Mouse (Mus musculus): Measurements from ENCODE around the gene Ephx4.

Gene Ephx4

DNA sequence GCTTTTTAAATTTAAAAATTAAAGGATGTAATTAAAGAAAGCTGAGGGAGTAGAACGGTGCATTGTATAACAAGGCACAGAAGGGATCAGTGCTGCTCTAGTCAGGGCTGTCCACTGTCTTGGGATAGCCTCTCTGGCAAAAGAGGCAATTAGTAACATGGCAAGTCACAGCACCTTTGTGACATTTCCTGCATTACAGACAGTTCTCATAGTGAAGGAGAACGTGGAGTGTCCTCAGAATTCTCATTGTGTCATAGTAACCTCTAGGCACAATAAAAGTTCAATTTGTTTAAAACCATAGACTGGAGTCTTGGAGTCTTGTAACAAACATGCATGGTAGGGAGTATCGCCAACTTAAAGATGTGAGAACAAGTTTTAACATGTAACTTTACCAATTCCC, 28.7 kb downstream of the Ephx4 start, which contains the start of gene Lpcat2b:
Gene Lpcat2b (plus strand): TSS at position 301 of the 400 bp plus-strand sequence.
- no peak for DNase-seq (ENCODE audit: extremely low read depth, low read depth, low spot score)

DNA sequence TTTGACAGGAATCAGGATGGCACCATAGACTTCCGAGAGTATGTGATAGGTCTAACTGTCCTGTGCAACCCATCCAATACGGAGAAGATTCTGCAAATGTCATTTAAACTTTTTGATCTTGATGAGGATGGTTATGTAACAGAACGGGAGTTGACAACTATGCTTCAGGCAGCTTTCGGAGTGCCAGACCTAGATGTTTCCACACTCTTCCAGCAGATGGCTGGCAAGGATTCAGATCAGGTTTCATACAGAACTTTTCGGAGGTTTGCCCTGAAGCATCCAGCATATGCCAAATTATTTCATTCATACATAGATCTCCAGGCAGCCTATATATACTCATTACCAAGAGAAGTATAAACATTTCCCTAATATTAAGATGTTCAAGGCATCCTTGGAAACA, 31.5 kb downstream of the Ephx4 start:
- no peak for DNase-seq (ENCODE audit: extremely low read depth, low read depth, low spot score)

DNA sequence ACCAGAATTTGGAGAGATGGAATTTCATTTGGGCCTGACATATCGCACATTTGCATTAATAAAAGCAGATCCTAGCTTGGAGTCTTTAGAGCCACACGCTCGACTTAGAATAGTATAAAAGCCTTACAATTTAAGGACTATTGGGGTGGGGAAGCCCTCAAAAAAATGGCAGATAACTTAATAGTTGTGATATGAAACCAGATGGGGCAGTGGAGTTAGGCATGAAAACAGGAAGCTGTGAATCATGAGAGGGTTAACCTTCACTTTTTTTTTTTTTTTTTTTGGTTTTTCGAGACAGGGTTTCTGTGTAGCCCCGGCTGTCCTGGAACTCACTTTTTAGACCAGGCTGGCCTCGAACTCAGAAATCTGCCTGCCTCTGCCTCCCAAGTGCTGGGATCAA, 33.6 kb downstream of the Ephx4 start:
- DNase-seq (ENCODE audit: extremely low read depth, low read depth, low spot score) = no peak

GRCm38 (mm10) chr5:107436587-107437209, 34.2 kb downstream of the Ephx4 start:
- DNase-seq (ENCODE audit: extremely low read depth, low read depth, low spot score) = no peak

- no peak for DNase-seq (ENCODE audit: extremely low read depth, low read depth, low spot score)
Measured at GRCm38 (mm10) chr5:107437464-107438281, 35.1 kb downstream of the Ephx4 start, which contains the start of gene Btbd8. TSS of gene Btbd8 (plus strand) at chr5:107437997.

DNA sequence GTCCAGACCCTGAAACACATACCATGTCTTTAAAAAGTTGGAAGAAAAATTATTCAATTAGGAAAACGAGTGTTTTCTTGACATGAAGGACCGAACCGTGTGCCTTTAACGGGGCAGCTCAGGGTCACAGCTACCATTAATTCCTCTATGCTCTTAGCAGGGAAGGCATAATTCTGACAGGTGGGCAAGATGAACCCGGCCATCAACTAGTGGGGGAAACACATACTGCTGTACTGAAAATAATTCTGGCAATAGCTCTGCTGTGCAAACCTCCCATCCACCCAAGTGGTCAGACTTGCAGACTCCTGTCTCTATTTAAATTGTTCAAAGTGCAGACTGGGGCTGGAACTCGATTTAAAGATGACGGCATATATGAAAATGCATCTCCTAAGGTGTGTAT, 35.8 kb downstream of the Ephx4 start:
- no peak for DNase-seq (ENCODE audit: extremely low read depth, low read depth, low spot score)

- DNase-seq (ENCODE audit: extremely low read depth, low read depth, low spot score) = no peak
Measured at GRCm38 (mm10) chr5:107441881-107442280, 39.3 kb downstream of the Ephx4 start.

GRCm38 (mm10) chr5:107444251-107444650, 41.7 kb downstream of the Ephx4 start:
- DNase-seq (ENCODE audit: extremely low read depth, low read depth, low spot score) = no peak

DNA sequence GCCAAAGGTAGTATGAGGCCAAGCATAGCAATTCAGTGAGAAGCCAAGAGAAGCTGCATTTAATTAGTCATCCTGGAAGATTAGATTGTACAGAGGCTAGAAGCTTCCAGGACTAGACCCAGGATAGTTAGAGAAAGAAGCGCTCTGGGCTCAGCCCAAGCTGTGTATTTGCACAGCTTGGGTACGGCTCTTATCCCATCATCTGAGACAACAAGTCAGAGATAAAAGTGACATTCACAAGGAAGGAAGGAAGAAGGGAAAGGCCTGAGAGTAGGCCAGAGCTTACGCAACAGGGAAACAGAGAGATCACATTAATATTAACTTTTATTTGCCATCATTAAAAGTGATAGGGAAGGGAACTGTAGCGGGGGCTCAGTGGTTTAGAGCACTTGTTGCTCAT, 45.4 kb downstream of the Ephx4 start:
- no peak for DNase-seq (ENCODE audit: extremely low read depth, low read depth, low spot score)

DNA sequence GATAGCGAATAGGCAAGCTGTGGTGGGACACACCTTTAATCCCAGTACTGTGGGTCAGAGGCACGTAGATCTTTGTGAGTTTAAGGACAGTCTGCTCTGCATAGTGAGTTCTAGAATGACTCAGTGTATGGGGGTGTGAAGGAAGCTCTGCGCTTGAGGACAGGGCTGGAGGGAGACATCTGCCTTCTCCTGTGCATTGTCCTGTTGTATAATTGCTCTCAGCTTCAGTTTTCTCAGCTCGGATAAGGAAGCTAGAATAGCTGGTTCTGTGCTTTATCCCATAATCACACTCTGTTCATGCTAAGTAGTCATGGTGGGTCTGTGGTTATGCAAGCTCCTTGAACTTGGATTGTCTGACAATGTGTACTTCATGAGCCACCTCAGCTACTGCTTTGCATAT, 46.2 kb downstream of the Ephx4 start:
- no peak for DNase-seq (ENCODE audit: extremely low read depth, low read depth, low spot score)

DNA sequence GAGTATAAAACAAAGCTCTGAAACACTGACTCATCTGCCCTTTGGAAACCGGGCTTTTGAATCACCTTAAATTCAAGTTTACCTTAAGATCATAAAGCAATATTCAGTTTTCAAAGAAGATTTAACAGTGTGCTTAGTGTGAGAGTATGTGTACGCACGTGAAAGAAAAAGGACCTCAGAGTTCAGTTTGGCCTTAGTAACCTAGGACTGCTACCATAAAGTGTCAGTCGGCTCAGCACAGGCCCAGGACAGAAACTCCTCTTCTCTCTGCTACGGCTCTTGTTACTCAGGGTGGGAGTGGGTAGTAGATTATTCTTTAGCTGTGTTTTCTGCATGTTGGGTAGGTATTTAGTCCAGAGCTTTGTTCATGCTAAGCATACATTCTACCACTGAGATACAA, 47.1 kb downstream of the Ephx4 start:
- DNase-seq (ENCODE audit: extremely low read depth, low read depth, low spot score) = no peak

DNA sequence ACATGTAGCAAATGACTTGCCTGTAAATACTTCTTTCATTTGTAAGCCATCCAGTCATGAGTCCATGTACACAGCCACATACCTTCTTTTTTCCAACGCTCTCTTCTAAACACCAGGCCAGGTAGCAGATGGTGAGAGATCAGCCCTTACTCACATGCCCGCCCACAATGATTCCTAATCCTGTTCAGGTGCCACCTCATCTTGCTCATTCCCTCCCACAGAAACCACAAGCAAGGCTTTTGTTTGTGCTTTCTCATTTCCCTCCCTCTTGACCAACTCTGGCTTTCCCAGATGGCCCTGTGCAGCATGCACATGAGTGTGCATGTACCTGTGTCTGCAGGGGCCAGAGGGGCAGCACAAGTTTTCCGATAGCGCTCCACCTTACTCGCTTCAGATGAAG, 47.8 kb downstream of the Ephx4 start:
- no peak for DNase-seq (ENCODE audit: extremely low read depth, low read depth, low spot score)

GRCm38 (mm10) chr5:107462147-107463076, 59.9 kb downstream of the Ephx4 start:
- no peak for DNase-seq (ENCODE audit: extremely low read depth, low read depth, low spot score)

DNA sequence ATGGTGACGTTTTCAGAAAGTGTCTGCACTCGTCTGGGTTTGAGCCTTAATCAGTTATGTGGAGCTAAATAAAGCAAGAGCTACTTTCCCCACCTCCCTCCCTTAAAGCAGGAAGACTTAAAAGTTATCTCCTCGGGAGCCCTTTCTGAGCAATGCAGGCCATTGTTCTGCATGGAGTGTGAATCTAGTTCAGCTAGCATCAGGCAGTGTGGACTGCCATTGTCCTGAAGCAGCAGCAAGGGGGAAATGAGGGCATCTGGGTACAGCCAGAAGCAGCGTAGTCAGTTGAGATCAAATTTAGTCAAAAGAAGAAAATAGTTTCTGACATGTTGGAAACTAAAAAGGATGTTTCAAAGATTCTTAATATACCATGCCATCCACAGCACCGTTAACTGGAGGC, 64.0 kb downstream of the Ephx4 start:
- no peak for DNase-seq (ENCODE audit: extremely low read depth, low read depth, low spot score)

DNA sequence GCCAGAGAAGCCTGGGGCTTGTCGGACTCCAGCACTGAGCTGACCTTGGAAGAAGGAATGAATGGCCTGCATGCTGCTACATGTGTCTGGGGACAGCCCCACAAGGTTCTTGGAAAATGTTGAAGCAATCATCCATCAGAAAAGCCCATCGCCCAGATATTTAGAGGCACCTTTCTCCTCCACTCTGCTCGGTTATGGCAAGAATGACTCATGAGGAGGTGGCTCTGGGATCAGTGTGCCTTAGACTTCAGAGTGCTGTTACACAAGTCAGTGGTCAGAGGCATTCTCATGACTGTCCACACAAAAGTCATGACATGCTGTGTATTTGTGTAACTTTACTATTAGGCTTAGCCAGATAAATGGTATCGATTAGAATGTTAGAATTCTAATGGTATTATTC, 64.6 kb downstream of the Ephx4 start:
- DNase-seq (ENCODE audit: extremely low read depth, low read depth, low spot score) = no peak

DNA sequence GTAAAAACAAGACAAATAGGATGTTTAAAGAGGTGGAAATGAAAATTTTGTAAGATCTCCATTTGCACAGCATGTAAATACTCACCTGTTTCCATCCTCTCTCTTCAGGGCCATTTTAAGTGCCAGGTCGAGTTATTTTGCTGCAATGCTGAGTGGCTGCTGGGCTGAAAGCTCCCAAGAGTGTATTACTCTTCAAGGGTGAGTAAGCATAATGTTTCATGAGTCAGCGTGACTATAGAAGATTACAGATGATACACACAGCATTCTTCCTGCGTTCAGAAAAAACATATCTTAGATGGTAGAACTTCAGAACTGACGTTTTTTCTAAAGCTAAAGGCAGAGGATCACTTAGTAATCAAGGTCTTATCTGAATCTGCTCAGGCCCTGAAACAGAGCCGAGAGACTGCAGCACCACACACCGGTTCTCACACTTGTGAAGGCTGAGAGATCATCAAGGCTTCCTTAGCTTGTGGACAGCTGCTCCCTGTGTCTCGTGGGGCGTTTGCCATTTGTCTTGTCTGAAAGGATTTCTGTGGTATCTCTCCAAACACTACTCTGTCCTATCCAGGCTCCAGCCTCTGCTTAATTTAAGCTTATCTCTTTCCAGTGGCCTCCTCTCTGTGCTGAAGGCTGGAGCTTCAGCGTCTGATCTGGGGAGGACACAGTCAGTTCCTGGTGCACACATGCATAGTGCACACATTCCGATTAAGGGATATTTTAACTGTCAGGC, 68.2 kb downstream of the Ephx4 start:
- no peak for DNase-seq (ENCODE audit: extremely low read depth, low read depth, low spot score)

All from fat pad, adult 2 months (tissue).